Mouse (Mus musculus): Measurements from ENCODE around the gene Dirc2. TPM values are rescaled to one million over a fixed set of nuclear protein-coding genes. Genes with fewer than 3 reads are reported as not detected.

Dirc2 gene
- polyA plus RNA-seq, 1 experiment from 2014 or later: 13.1 TPM

- no peak; the same call in 1 of the 2 replicates for ATAC-seq (ENCODE audit: insufficient number of reproducible peaks, low FRiP score, low TSS enrichment, low read depth)
Observed at GRCm38 (mm10) chr16:35769878-35770657, 912 bp upstream of the Dirc2 start, which contains the start of gene Hspbap1. Gene Hspbap1 (plus strand): TSS chr16:35770375.

GRCm38 (mm10) chr16:35768469-35768784 is 729 bp downstream of the Dirc2 start:
- Histone ChIP-seq H3K36me3 (no peaks in the 10 kb centered on the region), H3K9me3 (no peaks in the 10 kb centered on the region), H3K4me3 (peak overlapping the region; percentile 80), H3K27me3 (no peaks in the 10 kb centered on the region), H3K27ac (0 out of 2 replicates have a peak overlapping the region, but pooled peaks have one; percentile 65), H3K4me1 (peaks cover 25% of the 10 kb centered on the region), H3K4me2 (peak overlapping the region; percentile 94), H3K9ac (peak overlapping the region; percentile 81)
- WGBS: 20% methylated on average over 6 of the region's 6 CpGs
- no peak for ATAC-seq (ENCODE audit: insufficient number of reproducible peaks, low FRiP score, low TSS enrichment, low read depth)

More at GRCm38 (mm10) chr16:35769878-35770657, 912 bp upstream of the Dirc2 start, which contains the start of gene Hspbap1:
- Histone ChIP-seq H3K9me3 (no peaks in the 10 kb centered on the region), H3K36me3 (no peaks in the 10 kb centered on the region), H3K27ac (peak within 1 kb of the TSS; percentile 65), H3K9ac (peak within 1 kb of the TSS; percentile 81), H3K4me3 (peak within 1 kb of the TSS; percentile 80), H3K27me3 (no peaks in the 10 kb centered on the region), H3K4me2 (peak within 1 kb of the TSS; percentile 94), H3K4me1 (peaks cover 25% of the 10 kb centered on the region)
- WGBS: under 1% methylated on average over 51 of the region's 51 CpGs

GRCm38 (mm10) chr16:35766366-35766765 is 2.8 kb downstream of the Dirc2 start:
- Histone ChIP-seq H3K27me3 (no peaks in the 10 kb centered on the region), H3K4me1 (peaks cover 25% of the 10 kb centered on the region), H3K27ac (no peak overlapping the region), H3K36me3 (no peaks in the 10 kb centered on the region), H3K9ac (no peak overlapping the region), H3K4me3 (no peak overlapping the region), H3K4me2 (no peak overlapping the region), H3K9me3 (no peaks in the 10 kb centered on the region)
- WGBS: 85% methylated on average over 3 of the region's 3 CpGs
- ATAC-seq (ENCODE audit: insufficient number of reproducible peaks, low FRiP score, low TSS enrichment, low read depth): no peak

- no peaks in the 10 kb centered on the region for H3K36me3 ChIP-seq
- ATAC-seq (ENCODE audit: insufficient number of reproducible peaks, low FRiP score, low TSS enrichment, low read depth): no peak
- H3K27me3 ChIP-seq: no peaks in the 10 kb centered on the region
- H3K9me3 ChIP-seq: no peaks in the 10 kb centered on the region
- H3K4me3 ChIP-seq: no peak overlapping the region
- WGBS: 68% methylated on average over 2 of the region's 2 CpGs
- no peak overlapping the region for H3K4me2 ChIP-seq
- peaks cover 17% of the 10 kb centered on the region for H3K4me1 ChIP-seq
- no peak overlapping the region for H3K27ac ChIP-seq
- H3K9ac ChIP-seq: no peak overlapping the region
Observed at GRCm38 (mm10) chr16:35765449-35765848, 3.7 kb downstream of the Dirc2 start.

- 71% methylated on average over 1 of the region's 1 CpGs for WGBS
- no peak overlapping the region for H3K9ac ChIP-seq
- ATAC-seq (ENCODE audit: insufficient number of reproducible peaks, low FRiP score, low TSS enrichment, low read depth): no peak
- H3K27ac ChIP-seq: no peak overlapping the region
- no peaks in the 10 kb centered on the region for H3K9me3 ChIP-seq
- H3K27me3 ChIP-seq: no peaks in the 10 kb centered on the region
- H3K36me3 ChIP-seq: no peaks in the 10 kb centered on the region
- no peak overlapping the region for H3K4me2 ChIP-seq
- H3K4me3 ChIP-seq: no peak overlapping the region
- peaks cover 15% of the 10 kb centered on the region for H3K4me1 ChIP-seq
Observed at GRCm38 (mm10) chr16:35764941-35765340, 4.2 kb downstream of the Dirc2 start.

GRCm38 (mm10) chr16:35763590-35764296 is 5.4 kb downstream of the Dirc2 start:
- no peak overlapping the region for H3K27ac ChIP-seq
- H3K27me3 ChIP-seq: no peaks in the 10 kb centered on the region
- no peak overlapping the region for H3K4me2 ChIP-seq
- 92% methylated on average over 11 of the region's 11 CpGs for WGBS
- H3K9ac ChIP-seq: no peak overlapping the region
- H3K4me3 ChIP-seq: no peak overlapping the region
- H3K36me3 ChIP-seq: no peaks in the 10 kb centered on the region
- no peaks in the 10 kb centered on the region for H3K9me3 ChIP-seq
- ATAC-seq (ENCODE audit: insufficient number of reproducible peaks, low FRiP score, low TSS enrichment, low read depth): no peak
- H3K4me1 ChIP-seq: peaks cover 11% of the 10 kb centered on the region

GRCm38 (mm10) chr16:35759401-35759800 is 9.8 kb downstream of the Dirc2 start:
- H3K27ac ChIP-seq: no peak overlapping the region
- no peak overlapping the region for H3K4me2 ChIP-seq
- H3K36me3 ChIP-seq: no peaks in the 10 kb centered on the region
- no peaks in the 10 kb centered on the region for H3K27me3 ChIP-seq
- 83% methylated on average over 5 of the region's 5 CpGs for WGBS
- H3K4me1 ChIP-seq: no peaks in the 10 kb centered on the region
- no peak for ATAC-seq (ENCODE audit: insufficient number of reproducible peaks, low FRiP score, low TSS enrichment, low read depth)
- no peaks in the 10 kb centered on the region for H3K9me3 ChIP-seq
- no peak overlapping the region for H3K9ac ChIP-seq
- H3K4me3 ChIP-seq: no peak overlapping the region

- Histone ChIP-seq H3K4me2 (no peak overlapping the region), H3K36me3 (no peaks in the 10 kb centered on the region), H3K27me3 (no peaks in the 10 kb centered on the region), H3K4me3 (no peak overlapping the region), H3K9me3 (no peaks in the 10 kb centered on the region), H3K27ac (no peak overlapping the region), H3K9ac (no peak overlapping the region), H3K4me1 (0 out of 2 replicates have a peak, but pooled peaks cover 3% of the 10 kb centered on the region)
- 88% methylated on average over 9 of the region's 9 CpGs for WGBS
- ATAC-seq (ENCODE audit: insufficient number of reproducible peaks, low FRiP score, low TSS enrichment, low read depth): no peak
Observed at GRCm38 (mm10) chr16:35756697-35757096, 12.5 kb downstream of the Dirc2 start.

GRCm38 (mm10) chr16:35755502-35756334 is 13.4 kb downstream of the Dirc2 start:
- WGBS: 67% methylated on average over 6 of the region's 6 CpGs
- H3K36me3 ChIP-seq: no peaks in the 10 kb centered on the region
- 0 out of 2 replicates have a peak, but pooled peaks cover 3% of the 10 kb centered on the region for H3K4me1 ChIP-seq

GRCm38 (mm10) chr16:35753926-35754325 is 15.2 kb downstream of the Dirc2 start:
- Histone ChIP-seq H3K9ac (no peak overlapping the region), H3K27me3 (no peaks in the 10 kb centered on the region), H3K27ac (no peak overlapping the region), H3K36me3 (no peaks in the 10 kb centered on the region), H3K9me3 (no peaks in the 10 kb centered on the region), H3K4me2 (no peak overlapping the region), H3K4me1 (0 out of 2 replicates have a peak, but pooled peaks cover 3% of the 10 kb centered on the region), H3K4me3 (no peak overlapping the region)
- no peak for ATAC-seq (ENCODE audit: insufficient number of reproducible peaks, low FRiP score, low TSS enrichment, low read depth)
- WGBS: 70% methylated on average over 5 of the region's 5 CpGs

More at GRCm38 (mm10) chr16:35755502-35756334, 13.4 kb downstream of the Dirc2 start:
- Histone ChIP-seq H3K9me3 (no peaks in the 10 kb centered on the region), H3K27me3 (no peaks in the 10 kb centered on the region), H3K9ac (no peak overlapping the region), H3K4me3 (no peak overlapping the region), H3K27ac (0 out of 2 replicates have a peak overlapping the region, but pooled peaks have one; percentile 17), H3K4me2 (no peak overlapping the region)
- no peak for ATAC-seq (ENCODE audit: insufficient number of reproducible peaks, low FRiP score, low TSS enrichment, low read depth)

- 78% methylated on average over 4 of the region's 4 CpGs for WGBS
- H3K4me2 ChIP-seq: no peak overlapping the region
- H3K27me3 ChIP-seq: no peaks in the 10 kb centered on the region
- H3K36me3 ChIP-seq: no peaks in the 10 kb centered on the region
- 0 out of 2 replicates have a peak, but pooled peaks cover 3% of the 10 kb centered on the region for H3K4me1 ChIP-seq
- no peak overlapping the region for H3K9ac ChIP-seq
- H3K27ac ChIP-seq: no peak overlapping the region
- ATAC-seq (ENCODE audit: insufficient number of reproducible peaks, low FRiP score, low TSS enrichment, low read depth): no peak
- no peak overlapping the region for H3K4me3 ChIP-seq
- no peaks in the 10 kb centered on the region for H3K9me3 ChIP-seq
Observed at GRCm38 (mm10) chr16:35751841-35752240, 17.3 kb downstream of the Dirc2 start.

Measured in limb, embryonic 15.5 days (tissue).